Mouse (Mus musculus): ENCODE measurements around the gene Sh2d2a. TPM values are rescaled to one million over a fixed set of nuclear protein-coding genes. Genes with fewer than 3 reads are reported as not detected.
"Not testable (repeated sequence)": the region's sequence is repeated elsewhere in the genome, so short reads cannot be mapped to it uniquely, and the experiment has no call there.

Sh2d2a gene
- polyA plus RNA-seq, 2 experiments = 0.08 TPM; not detected in 1

DNA sequence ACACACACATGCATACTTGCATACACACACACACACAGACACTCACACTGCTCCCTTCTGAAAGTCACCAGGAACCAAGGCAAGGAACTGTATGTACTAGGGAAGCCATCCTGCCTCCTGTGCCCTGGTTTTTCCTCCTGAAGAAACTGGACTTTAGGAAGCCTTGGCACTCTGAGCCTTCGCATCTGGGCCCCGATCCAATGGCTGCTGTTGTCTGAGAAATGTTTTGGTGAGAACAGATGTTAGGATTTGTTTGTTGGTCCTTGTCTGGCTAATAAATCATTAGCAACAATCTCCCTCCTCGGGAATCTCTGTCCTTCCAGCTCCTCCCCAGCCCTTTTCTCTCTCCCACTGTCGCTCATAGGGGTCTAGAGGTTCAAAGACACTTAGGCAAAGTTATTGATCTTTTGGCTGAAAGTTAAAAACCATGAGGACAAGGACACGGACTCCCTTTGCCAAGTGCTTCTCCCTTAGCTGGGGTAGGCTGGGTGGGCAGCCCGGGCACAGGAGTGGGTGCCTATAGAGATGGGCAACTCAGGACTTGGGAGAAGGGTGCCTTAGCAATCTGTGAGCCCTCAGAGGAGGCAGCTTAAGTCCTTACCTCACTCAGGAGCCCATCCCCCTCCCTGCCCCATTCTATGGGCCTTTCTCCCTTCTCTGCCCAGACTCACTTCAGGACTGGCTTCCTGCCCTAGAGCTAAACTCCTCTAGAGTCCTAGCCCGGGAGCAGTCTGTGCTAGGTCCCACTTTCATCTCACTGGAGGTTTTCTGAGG is 8.4 kb downstream of the Sh2d2a start:
- 44% methylated on average over 7 of the region's 7 CpGs for WGBS
- TF ChIP-seq POLR2A (IDR thresholded peaks at IDR 0.05; ENCODE audit: borderline replicate concordance, extremely low read depth, insufficient read depth, insufficient read length) = no peak
- no peaks in the 10 kb centered on the region for H3K27me3 ChIP-seq (ENCODE audit: control insufficient read depth, insufficient read depth, low read length)
- H3K9ac ChIP-seq (ENCODE audit: low read depth, low read length, severe bottlenecking) = no peak overlapping the region
- no peaks in the 10 kb centered on the region for H3K4me1 ChIP-seq (ENCODE audit: control insufficient read depth, insufficient read depth, low read length)
- H3K36me3 ChIP-seq (ENCODE audit: control insufficient read depth, insufficient read depth, low read length) = peaks cover 39% of the 10 kb centered on the region
- H3K9me3 ChIP-seq (ENCODE audit: control insufficient read depth, low read length) = no peaks in the 10 kb centered on the region
- ATAC-seq (ENCODE audit: low FRiP score, low read depth) = no peak
- peak overlapping the region; percentile 22; the same call in 1 of the 2 replicates for H3K27ac ChIP-seq (replicated peaks; ENCODE audit: low read depth, low read length)
- H3K4me3 ChIP-seq (replicated peaks; ENCODE audit: low read length) = no peak overlapping the region
- no peak overlapping the region for H3K4me2 ChIP-seq (replicated peaks; ENCODE audit: low read depth, low read length, severe bottlenecking)
- DNase-seq (ENCODE audit: low spot score) = no peak

DNA sequence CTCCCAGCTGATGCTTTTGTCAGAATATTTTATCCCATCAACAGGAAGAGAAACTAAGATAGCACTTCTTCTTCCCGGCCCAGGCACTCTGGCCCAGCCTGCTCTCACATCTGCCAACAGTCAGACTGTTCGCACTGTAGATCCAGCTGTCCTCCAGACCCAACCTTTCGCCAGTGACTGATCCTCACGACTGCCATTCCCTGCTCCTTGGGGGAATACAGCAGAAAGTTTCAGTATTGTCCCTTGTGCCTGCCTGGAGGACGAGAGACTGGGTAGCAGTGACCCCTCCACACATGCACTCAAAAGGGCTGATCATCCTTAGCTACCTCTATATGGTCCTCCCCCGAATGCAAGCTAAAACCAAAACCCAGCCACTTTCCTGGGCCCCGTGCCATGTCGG is 9.4 kb downstream of the Sh2d2a start:
- Histone ChIP-seq H3K4me2 (replicated peaks; ENCODE audit: low read depth, low read length, severe bottlenecking) (no peak overlapping the region), H3K36me3 (ENCODE audit: control insufficient read depth, insufficient read depth, low read length) (peaks cover 48% of the 10 kb centered on the region), H3K9ac (ENCODE audit: low read depth, low read length, severe bottlenecking) (no peak overlapping the region), H3K9me3 (ENCODE audit: control insufficient read depth, low read length) (no peaks in the 10 kb centered on the region), H3K27ac (replicated peaks; ENCODE audit: low read depth, low read length) (no peak overlapping the region), H3K27me3 (ENCODE audit: control insufficient read depth, insufficient read depth, low read length) (no peaks in the 10 kb centered on the region), H3K4me3 (replicated peaks; ENCODE audit: low read length) (no peak overlapping the region), H3K4me1 (ENCODE audit: control insufficient read depth, insufficient read depth, low read length) (no peaks in the 10 kb centered on the region)
- WGBS = 84% methylated on average over 8 of the region's 8 CpGs
- DNase-seq (ENCODE audit: low spot score) (no peak), ATAC-seq (ENCODE audit: low FRiP score, low read depth) (no peak)
- no peak for TF ChIP-seq POLR2A (IDR thresholded peaks at IDR 0.05; ENCODE audit: borderline replicate concordance, extremely low read depth, insufficient read depth, insufficient read length)

DNA sequence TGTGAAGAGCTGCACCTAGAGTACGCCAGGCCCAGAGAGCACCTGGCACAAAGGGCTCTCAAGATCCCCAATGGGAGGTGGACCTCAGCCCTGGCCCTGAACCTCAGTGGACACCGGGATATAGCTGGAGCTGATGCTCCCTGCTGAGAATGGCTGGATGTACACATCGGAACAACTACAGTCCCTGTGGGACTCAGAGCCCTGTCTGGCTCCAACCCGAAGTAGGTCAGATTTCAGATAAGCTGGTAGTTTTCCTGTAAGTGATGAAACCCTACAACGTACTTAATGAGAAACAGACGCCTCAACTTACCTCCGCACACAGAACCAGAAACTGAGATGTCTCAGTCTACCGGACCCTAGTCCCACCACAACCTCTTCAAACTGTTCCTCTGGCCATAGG is 11.1 kb downstream of the Sh2d2a start:
- Histone ChIP-seq H3K9ac (ENCODE audit: low read depth, low read length, severe bottlenecking) (no peak overlapping the region), H3K36me3 (ENCODE audit: control insufficient read depth, insufficient read depth, low read length) (peaks cover 64% of the 10 kb centered on the region), H3K9me3 (ENCODE audit: control insufficient read depth, low read length) (no peaks in the 10 kb centered on the region), H3K4me2 (replicated peaks; ENCODE audit: low read depth, low read length, severe bottlenecking) (no peak overlapping the region), H3K27ac (replicated peaks; ENCODE audit: low read depth, low read length) (no peak overlapping the region), H3K27me3 (ENCODE audit: control insufficient read depth, insufficient read depth, low read length) (no peaks in the 10 kb centered on the region), H3K4me3 (replicated peaks; ENCODE audit: low read length) (no peak overlapping the region), H3K4me1 (ENCODE audit: control insufficient read depth, insufficient read depth, low read length) (no peaks in the 10 kb centered on the region)
- WGBS = 68% methylated on average over 8 of the region's 8 CpGs
- DNase-seq (ENCODE audit: low spot score) (no peak), ATAC-seq (ENCODE audit: low FRiP score, low read depth) (no peak)
- no peak for TF ChIP-seq POLR2A (IDR thresholded peaks at IDR 0.05; ENCODE audit: borderline replicate concordance, extremely low read depth, insufficient read depth, insufficient read length)

DNA sequence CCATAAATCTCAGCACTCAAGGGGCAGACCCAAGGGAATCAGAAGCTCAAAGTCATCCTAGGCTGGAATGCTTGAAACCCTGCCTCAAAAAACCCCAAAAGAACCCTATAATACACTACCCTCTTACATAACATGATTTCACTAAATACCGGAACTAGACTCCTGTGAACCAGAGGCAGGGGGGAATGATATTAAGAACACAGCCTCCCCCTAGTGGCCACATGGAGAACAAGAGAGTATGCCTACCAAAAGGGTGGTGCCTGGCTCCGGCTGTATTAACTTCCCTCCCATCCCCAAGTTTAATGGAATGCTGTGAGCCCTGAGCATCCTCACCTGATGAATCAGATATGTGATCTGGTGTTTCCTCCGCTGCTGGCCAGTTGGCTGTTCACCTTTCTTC is 13.3 kb downstream of the Sh2d2a start:
- H3K27me3 ChIP-seq (ENCODE audit: control insufficient read depth, insufficient read depth, low read length) = no peaks in the 10 kb centered on the region
- no peak overlapping the region for H3K4me3 ChIP-seq (replicated peaks; ENCODE audit: low read length)
- no peak for TF ChIP-seq POLR2A (IDR thresholded peaks at IDR 0.05; ENCODE audit: borderline replicate concordance, extremely low read depth, insufficient read depth, insufficient read length)
- no peak overlapping the region for H3K4me2 ChIP-seq (replicated peaks; ENCODE audit: low read depth, low read length, severe bottlenecking)
- H3K36me3 ChIP-seq (ENCODE audit: control insufficient read depth, insufficient read depth, low read length) = peaks cover 81% of the 10 kb centered on the region
- WGBS = 34% methylated on average over 3 of the region's 3 CpGs
- DNase-seq (ENCODE audit: low spot score) (peak; percentile 71), ATAC-seq (ENCODE audit: low FRiP score, low read depth) (peak; percentile 69; the same call in 1 of the 2 replicates)
- no peaks in the 10 kb centered on the region for H3K4me1 ChIP-seq (ENCODE audit: control insufficient read depth, insufficient read depth, low read length)
- no peaks in the 10 kb centered on the region for H3K9me3 ChIP-seq (ENCODE audit: control insufficient read depth, low read length)
- no peak overlapping the region for H3K9ac ChIP-seq (ENCODE audit: low read depth, low read length, severe bottlenecking)
- H3K27ac ChIP-seq (replicated peaks; ENCODE audit: low read depth, low read length) = no peak overlapping the region

DNA sequence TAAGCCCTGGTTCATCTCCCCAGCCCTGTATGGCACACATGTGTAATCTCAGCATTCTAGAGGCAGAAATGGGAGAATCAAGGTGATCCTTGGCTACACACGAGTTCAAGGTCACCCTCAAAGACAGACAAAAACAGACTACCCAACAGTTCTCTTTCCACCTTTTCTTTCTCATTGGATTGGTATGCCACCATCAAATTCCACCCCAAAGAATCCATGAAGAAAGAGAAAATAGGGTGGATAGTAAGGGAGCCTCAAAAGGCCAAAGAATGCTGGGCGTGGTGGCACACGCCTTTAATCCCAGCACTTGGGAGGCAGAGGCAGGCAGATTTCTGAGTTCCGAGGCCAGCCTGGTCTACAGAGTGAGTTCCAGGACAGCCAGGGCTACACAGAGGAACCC is 17.6 kb downstream of the Sh2d2a start:
- H3K4me2 ChIP-seq (replicated peaks; ENCODE audit: low read depth, low read length, severe bottlenecking); DNase-seq (ENCODE audit: low spot score); H3K4me3 ChIP-seq (replicated peaks; ENCODE audit: low read length); H3K27me3 ChIP-seq (ENCODE audit: control insufficient read depth, insufficient read depth, low read length); H3K4me1 ChIP-seq (ENCODE audit: control insufficient read depth, insufficient read depth, low read length); H3K9ac ChIP-seq (ENCODE audit: low read depth, low read length, severe bottlenecking); ATAC-seq (ENCODE audit: low FRiP score, low read depth); H3K9me3 ChIP-seq (ENCODE audit: control insufficient read depth, low read length); H3K27ac ChIP-seq (replicated peaks; ENCODE audit: low read depth, low read length): not testable (repeated sequence)
- WGBS = 91% methylated on average over 4 of the region's 4 CpGs
- H3K36me3 ChIP-seq (ENCODE audit: control insufficient read depth, insufficient read depth, low read length) = peaks cover 93% of the 10 kb centered on the region

Data from limb, embryonic 14.5 days (tissue).